Mouse (Mus musculus): Measurements from ENCODE around the gene Capn5.

Gene Capn5

DNA sequence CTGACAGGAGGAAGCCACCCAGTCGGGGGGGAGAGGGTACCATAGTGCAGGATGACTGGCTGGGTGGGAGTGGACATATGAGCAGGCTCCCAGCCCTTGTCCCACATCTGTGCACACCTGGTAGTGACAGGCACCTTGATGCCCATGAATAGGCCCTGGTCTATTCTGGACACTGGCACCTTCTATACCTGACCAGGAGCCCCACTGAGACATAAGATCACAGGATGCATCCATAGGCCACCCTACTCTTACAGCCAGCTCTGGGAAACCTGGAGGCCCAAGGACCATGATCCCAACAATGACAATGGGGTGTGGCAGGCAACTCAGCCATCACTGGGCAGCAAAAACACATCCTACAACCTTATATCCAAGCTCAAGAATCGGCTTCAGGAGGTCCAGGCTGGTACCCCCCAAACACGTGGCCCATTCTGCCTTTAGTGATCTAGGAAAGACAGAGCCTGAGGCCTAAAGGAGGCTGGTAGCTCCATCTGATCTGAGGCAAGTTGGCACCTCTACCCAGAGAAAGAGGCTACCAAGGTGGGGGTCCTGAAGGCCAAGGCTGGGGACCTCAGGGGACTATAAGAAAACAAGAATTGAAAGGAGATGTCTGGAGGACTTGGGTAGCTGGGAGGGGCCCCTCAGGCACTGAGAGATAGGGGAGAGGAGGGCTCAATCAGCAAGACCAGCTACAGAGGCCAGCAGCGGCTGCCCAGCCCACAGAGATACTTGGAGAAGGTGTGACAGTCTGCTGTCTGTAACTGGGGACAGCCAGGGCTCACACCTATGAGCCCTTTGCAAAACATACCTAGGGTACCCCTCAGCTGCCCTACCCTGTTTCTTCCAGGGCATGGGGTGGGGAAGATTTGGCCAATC lies 3.0 kb downstream of the Capn5 start:
- DNase-seq = no peak

GRCm38 (mm10) chr7:98173408-98173807 lies 4.7 kb downstream of the Capn5 start:
- no peak for DNase-seq

GRCm38 (mm10) chr7:98172661-98173060 lies 5.4 kb downstream of the Capn5 start:
- DNase-seq = no peak

GRCm38 (mm10) chr7:98171141-98172073 lies 6.7 kb downstream of the Capn5 start:
- no peak for DNase-seq

- no peak for DNase-seq
Measured at GRCm38 (mm10) chr7:98164999-98165528, 13.0 kb downstream of the Capn5 start.

DNA sequence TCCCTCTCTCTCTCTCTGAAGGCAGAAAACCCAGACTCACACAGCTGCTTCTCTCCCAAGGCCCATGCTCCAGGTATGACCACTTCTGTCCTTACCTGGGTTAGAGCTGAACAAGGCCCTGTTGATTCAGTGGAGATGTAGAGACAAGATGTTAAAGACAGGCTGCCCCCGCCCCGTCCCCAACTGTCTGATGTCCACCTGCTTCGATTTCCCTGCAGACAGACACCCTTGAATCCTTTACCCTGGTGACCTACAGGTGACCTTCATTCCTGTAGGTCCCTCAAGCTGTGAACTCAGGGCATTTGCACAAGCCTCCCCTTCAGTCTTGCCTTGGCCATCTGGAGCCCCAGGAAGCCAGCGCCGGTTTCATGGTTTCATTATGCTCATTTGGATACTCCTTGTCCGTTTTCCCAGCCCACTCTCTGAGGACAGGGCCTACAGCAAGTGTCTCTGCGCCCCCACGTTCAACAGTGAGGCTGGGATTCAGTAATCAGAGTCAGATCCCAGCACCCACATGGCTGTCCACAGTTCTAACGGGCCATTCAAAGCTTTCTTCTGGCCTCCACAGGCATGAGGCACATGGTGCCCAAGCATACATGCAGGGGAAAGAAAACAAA lies 13.6 kb downstream of the Capn5 start:
- DNase-seq = no peak

- no peak for DNase-seq
Measured at GRCm38 (mm10) chr7:98163700-98164099, 14.4 kb downstream of the Capn5 start.

- no peak for DNase-seq
Measured at GRCm38 (mm10) chr7:98162239-98162638, 15.8 kb downstream of the Capn5 start.

DNA sequence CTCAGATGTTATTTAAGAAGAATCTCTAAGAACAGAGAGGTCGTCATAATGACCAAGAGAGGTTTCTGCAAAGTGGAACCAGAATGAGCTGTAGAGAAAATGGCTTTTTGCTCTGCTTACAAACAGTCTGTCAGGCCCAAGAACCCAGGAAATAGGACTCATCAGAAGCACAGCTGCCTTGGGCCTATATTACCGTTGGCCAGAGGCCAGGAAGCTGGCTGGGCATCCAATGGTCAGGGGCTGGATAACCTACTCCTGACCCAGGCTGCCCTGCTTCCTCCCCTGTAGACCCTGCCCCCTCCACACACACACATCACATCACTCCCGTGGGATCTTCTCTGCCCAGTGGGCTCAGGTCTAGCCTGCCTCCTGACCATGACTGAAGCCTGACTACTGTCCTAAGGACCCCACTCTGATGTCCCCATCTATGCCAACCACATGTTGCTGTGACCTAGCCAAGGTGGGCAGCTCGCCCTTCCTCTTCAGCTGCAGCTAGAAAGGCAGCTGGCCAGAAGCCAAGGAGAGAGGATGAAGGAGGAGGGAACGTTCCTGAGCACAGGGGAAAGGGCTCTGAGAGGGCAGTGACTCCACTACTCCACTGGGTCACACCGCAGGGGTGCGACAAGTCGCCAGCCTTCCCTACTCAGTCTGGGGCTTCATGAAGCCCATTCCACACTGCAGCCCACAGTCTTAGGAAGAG lies 17.9 kb downstream of the Capn5 start:
- no peak for DNase-seq

GRCm38 (mm10) chr7:98158481-98158880 lies 19.6 kb downstream of the Capn5 start:
- DNase-seq = no peak

- no peak for DNase-seq
Measured at GRCm38 (mm10) chr7:98157636-98158332, 20.3 kb downstream of the Capn5 start.

DNA sequence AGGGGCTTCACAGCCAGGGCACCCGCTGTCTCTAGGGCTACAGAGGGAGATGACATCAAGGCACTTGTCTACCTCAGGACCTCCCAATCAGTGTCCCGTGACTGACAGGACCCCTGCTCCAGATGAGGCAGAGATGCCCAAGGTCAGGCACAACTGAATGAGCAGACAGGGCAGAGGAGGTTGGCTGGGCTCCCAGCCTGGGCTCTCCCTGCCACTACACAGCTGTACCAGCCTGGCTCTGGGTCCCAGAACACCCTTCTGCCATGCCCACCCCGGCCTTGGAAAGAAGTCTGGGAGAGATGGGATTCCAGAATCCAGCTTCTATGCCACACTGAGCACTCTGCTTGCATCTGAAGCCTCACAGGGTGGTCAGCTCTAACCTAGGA lies 21.8 kb downstream of the Capn5 start:
- no peak for DNase-seq

DNA sequence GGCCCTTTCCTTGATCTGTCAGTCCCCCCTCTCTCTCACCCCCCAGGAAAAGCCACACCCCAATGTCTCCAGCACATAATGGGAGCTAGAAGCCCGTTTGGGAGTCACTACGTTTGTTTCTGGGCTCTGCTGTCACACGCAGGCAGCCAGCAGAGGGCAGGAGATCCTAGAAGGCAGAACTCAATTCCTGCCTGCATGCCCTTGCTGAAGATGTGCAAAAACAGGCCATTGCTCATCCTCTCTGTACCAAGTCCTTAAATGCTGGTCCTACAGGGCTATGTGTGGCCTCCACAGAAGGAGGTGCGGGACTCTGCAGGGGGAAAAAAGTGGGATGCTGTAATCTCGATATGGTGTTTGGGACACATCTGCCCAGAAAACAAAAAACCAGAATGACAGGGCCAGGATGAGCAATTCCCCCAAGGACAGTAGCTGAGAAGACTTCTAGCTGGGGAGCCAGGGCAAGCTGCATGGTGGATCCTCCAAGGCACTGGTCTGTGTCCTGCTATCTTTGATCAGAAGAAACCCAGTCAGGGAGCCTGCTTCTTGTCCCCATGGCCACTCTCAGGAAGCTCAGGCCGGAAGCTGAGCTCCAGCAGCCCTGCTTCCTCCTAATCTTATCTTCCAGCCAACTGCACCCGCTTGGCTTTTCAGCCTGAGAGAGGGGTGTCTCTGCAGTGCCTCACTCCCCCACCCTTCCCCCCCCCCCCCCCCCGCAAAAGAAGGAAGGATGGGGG lies 22.4 kb downstream of the Capn5 start:
- DNase-seq = peak; percentile 40

DNA sequence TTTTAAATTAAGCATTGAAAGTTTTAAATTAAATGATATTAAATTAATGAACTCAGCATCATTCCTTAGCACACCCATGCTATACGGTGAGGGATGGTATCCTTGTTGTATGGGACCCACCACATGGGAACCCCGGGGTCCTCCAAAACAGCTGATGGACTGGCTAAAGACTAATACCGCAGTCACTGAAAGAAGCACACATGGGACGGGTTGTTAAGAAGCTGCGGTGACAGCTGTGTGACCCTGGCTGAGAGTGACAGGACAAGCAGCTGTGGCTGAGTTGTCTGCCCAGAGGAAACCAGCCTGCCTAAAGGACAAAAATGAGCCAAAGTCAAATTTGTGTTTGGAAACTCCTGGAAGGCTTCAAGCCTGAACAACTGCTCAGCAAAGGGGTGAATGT lies 24.2 kb downstream of the Capn5 start:
- DNase-seq = no peak

DNA sequence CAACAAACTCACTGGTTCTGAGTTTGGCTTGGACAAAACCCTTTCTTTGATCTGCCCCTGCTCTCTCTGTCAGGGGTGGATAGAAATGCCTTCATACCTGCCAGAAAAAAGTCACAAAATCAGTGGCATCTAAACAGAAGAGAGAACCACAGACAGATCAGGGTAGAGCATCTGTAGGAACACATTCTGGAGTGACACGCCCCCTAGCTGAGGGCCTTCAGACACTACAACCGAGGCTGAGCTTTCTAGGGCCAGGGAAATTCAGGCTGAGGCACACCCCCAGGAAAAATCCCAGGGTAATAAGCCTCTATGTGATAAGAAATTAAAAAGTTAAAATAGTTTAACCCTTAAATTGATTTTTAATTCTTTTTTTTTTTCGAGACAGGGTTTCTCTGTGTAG lies 24.7 kb downstream of the Capn5 start:
- DNase-seq = no peak

DNA sequence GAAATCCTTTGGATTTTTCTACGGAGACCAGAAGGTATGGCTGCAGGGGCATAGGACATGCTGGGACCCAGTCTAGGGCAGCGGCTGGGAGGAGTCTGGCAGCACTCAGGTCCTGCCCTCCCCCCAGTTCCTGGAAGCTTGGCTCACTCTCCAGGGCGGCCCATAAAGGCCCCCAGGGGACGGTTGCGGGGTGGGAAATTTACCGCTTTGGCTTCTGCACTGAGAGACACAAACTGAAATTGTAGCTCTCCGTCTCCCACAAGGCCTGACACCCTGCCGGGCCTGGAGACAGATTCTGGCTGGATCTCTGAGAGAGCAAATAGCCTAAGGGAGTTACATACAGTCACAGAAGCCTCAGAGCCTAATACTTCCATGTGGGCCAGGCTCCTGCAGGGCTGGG lies 25.7 kb downstream of the Capn5 start:
- no peak for DNase-seq

DNA sequence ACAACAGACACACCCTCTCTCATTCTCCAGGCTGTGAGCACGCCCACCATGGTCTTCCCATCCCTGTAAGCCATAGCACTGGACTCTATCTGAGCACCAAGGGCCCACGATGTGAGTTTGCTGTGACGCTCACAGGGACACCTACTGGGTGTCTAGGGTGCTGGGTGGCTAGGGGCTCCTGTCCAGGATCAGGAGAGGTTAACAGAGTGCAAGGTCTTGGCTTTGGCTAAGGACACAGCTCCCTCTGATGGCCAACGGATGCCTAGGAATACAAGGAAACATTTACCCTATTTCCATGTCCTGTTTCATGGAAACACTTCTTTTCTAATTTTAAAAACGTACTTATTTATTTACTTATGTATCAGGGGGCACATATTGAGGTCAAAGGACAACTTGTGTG lies 27.5 kb downstream of the Capn5 start:
- no peak for DNase-seq

DNA sequence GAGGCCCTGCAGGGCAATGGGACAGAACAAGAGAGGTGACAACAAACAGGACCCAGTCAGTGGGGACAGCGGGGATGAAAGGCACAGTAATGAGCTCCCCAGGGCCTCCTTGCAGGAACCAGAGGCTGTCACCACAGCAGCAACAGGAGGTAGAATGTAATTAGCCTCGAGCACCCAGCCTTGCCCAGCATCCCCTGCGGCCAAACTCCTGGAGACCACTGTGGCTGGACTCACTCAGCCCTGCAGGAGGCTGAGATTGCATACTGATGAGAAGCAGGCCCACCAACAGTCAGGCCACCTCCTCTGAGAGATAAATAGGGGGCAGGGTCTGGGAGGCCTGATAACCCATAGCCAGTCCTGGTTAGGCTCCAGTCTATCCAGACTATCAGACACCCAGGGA lies 28.3 kb downstream of the Capn5 start:
- no peak for DNase-seq

DNA sequence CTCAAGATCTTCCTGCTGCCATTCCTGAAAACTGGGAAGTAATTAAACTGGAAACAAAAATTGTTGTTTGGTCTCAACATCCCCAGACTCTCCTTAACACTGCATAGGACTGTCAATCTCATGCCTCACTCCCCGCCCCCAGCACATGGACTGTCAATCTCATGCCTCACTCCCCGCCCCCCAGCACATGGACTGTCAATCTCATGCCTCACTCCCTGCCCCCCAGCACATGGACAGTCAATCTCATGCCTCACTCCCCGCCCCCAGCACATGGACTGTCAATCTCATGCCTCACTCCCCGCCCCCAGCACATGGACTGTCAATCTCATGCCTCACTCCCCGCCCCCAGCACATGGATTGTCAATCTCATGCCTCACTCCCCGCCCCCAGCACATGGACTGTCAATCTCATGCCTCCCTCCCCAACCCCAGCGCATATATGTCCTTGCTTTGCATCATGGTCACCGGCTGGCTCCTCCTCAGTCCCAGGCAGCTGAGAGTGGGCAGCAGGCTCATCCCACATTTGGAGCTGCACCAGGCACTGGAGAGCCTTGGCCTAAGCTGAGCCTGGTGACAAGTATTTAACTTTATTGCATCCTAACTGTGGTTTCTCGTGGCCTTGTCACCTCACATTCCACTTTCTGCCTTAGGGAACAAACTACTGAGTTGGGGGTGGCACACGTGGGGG lies 29.2 kb downstream of the Capn5 start:
- no peak for DNase-seq

GRCm38 (mm10) chr7:98147766-98148165 lies 30.3 kb downstream of the Capn5 start:
- DNase-seq = no peak

GRCm38 (mm10) chr7:98146447-98146845 lies 31.6 kb downstream of the Capn5 start:
- no peak for DNase-seq
